Mouse (Mus musculus) cerebellum, adult 2 months (tissue): ENCODE measurements around the gene Eml4.

Experiments used
- CTCF ChIP-seq: fragments of 200-500 bp; IDR thresholded peaks from 2 replicates; pipeline ENCODE4 v1.5.1; 2011; ENCODE audit warnings: low read depth, mild to moderate bottlenecking, control low read depth, low read length, moderate library complexity, borderline replicate concordance; ENCODE audit not compliant: insufficient read depth
- POLR2A ChIP-seq: fragments of 200-500 bp; IDR thresholded peaks from 2 replicates; pipeline ENCODE4 v1.6.1; 2011; ENCODE audit warnings: low read length, control low read depth, borderline replicate concordance; ENCODE audit not compliant: insufficient read depth

- no peak for TF ChIP-seq CTCF
- TF ChIP-seq POLR2A: no peak
Observed at GRCm38 (mm10) chr17:83481551-83481950, 130.8 kb downstream of the Eml4 start.
